ENCODE assay signal across 16 mouse cellular contexts in the genomic region with DNA sequence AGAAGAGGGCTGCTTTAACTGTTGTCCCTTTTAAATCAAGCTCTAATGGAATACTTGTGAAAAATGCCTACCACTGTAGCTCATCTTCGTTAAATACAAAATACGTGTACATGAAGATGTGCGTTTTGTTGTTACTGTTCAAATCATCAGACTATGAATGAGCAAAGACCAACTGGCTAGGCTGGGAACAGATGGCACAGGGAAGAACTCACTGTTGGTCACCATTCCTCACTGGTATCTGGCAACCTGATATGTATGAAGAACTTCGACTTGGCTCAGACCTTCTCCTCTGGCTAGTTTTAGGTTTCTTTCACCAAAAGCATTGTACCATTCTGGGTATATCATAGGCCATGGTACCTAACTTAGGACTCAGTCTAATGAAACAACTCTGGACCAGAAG. TPM values are rescaled to one million over a fixed set of nuclear protein-coding genes. Genes with fewer than 3 reads are reported as not detected.
"Had no signal": no experiment of that assay in that cellular context is flagged by ENCODE, and none has a peak within 500 bp of the region (broad histone marks: within the 10 kb centered on the region; RNA-seq: fewer than 3 reads in every experiment).

No protein-coding gene starts in this region.

- H3K27ac ChIP-seq: limb, embryonic 15.5 days; liver, embryonic 12.5 days; midbrain, embryonic 10.5 days; neural tube, embryonic 15.5 days; stomach, postnatal 0 days had no signal

- H3K4me2 ChIP-seq: limb, embryonic 15.5 days; liver, embryonic 12.5 days; lung, embryonic 14.5 days; neural tube, embryonic 15.5 days had no signal

- H3K4me3 ChIP-seq: limb, embryonic 15.5 days; liver, embryonic 12.5 days; midbrain, embryonic 10.5 days; myocyte; neural tube, embryonic 15.5 days had no signal

- H3K27me3 ChIP-seq: limb, embryonic 15.5 days; liver, embryonic 12.5 days; neural tube, embryonic 15.5 days had no signal

- H3K4me1 ChIP-seq: limb, embryonic 15.5 days; liver, embryonic 12.5 days; neural tube, embryonic 15.5 days had no signal

- H3K9ac ChIP-seq: limb, embryonic 15.5 days; liver, embryonic 12.5 days; lung, embryonic 14.5 days; neural tube, embryonic 15.5 days had no signal

- H3K9me3 ChIP-seq: limb, embryonic 15.5 days; liver, embryonic 12.5 days; neural tube, embryonic 15.5 days had no signal

- DNase-seq: kidney, postnatal 10 days; layer of hippocampus, postnatal 36 days; lung, embryonic 14.5 days; lung, postnatal 10 days; lung, postnatal 4 days; midbrain, embryonic 14.5 days; right cerebral cortex, adult 18-20 months; right cerebral cortex, postnatal 25 days had no signal

- H3K36me3 ChIP-seq: limb, embryonic 15.5 days; liver, embryonic 12.5 days; midbrain, embryonic 10.5 days; neural tube, embryonic 15.5 days had no signal

- ATAC-seq: liver, embryonic 12.5 days had no signal

RNA-seq across cellular contexts. Expression of a gene that starts 59.4 kb away (rescaled TPM):
- polyA plus RNA-seq: limb, embryonic 11.5 days; liver, embryonic 12.5 days; lung, embryonic 14.5 days; neural tube, embryonic 11.5 days; stomach, postnatal 0 days had no signal
